Comparison of ENCODE assay signal across 26 mouse cellular contexts in the genomic region with DNA sequence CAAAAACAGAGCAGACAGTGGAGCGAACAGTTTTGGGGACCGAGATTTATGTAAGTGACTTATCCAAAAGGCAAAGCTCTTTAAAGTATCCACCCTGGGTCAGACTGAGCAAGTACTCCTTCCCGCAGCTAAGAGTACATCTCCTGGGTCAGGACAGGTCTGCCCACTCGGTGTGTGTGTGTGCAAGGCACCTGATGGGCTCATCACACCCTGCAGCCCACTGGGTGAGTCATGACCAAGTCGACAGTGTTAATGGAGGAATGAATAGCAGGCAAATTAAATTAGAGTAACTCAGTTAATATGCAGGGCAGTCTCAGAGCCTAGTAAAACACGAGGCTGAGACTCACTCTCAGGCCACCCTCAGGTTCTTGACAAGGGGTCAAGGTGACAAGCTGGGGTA. TPM values are rescaled to one million over a fixed set of nuclear protein-coding genes. Genes with fewer than 3 reads are reported as not detected.
DNase-seq lines count a peak whose midpoint lies in the region; ATAC-seq and TF ChIP-seq lines count a peak whose summit lies in the region.
"Had no signal": no experiment of that assay in that cellular context is flagged by ENCODE, and none has a peak within 500 bp of the region (broad histone marks: within the 10 kb centered on the region; RNA-seq: fewer than 3 reads in every experiment).

No protein-coding gene starts in this region.

- no peaks in the 10 kb centered on the region for H3K27me3 ChIP-seq in midbrain, embryonic 10.5 days (ENCODE audit: low read depth, poor library complexity, severe bottlenecking)
- no peaks in the 10 kb centered on the region for H3K27me3 ChIP-seq in midbrain, embryonic 11.5 days (ENCODE audit: control insufficient read depth, insufficient read depth, low read length)
- H3K27me3 ChIP-seq in midbrain, embryonic 13.5 days = no peaks in the 10 kb centered on the region
- no peaks in the 10 kb centered on the region for H3K27me3 ChIP-seq in midbrain, embryonic 15.5 days (replicated peaks)
- H3K27me3 ChIP-seq in forebrain, postnatal 0 days (ENCODE audit: insufficient read depth, low read length) = no peaks in the 10 kb centered on the region
- H3K27me3 ChIP-seq: CH12.LX, Patski had no signal

- TF ChIP-seq CTCF in layer of hippocampus, adult 2 months (conservative IDR thresholded peaks at IDR 0.05) = no peak
- TF ChIP-seq CTCF in forebrain, postnatal 0 days (IDR thresholded peaks at IDR 0.05; ENCODE audit: low read depth) = no peak

- no peak for DNase-seq in layer of hippocampus, adult 2 months (ENCODE audit: low spot score in 2 of 2)
- DNase-seq in layer of hippocampus, adult 8-10 months (ENCODE audit: low spot score in 2 of 2) = no peak
- DNase-seq in midbrain, embryonic 10.5 days (ENCODE audit: low spot score) = no peak
- DNase-seq in midbrain, embryonic 11.5 days (ENCODE audit: low spot score, missing footprints) = no peak
- peak; percentile 55 for DNase-seq in MN1 (ENCODE audit: low spot score)
- no peak for DNase-seq in forebrain, postnatal 0 days
- DNase-seq: adrenal gland, adult 2 months; adrenal gland, adult 8-10 months; adrenal gland, postnatal 10 days; adrenal gland, postnatal 14 days; adrenal gland, postnatal 25 days; adrenal gland, postnatal 36 days; B cell, adult 2 months; cerebellum, adult 11 months; cerebellum, adult 11-12 months; cerebellum, adult 18-20 months had no signal

- no peak for ATAC-seq in midbrain, embryonic 11.5 days (ENCODE audit: low FRiP score)
- 0 out of 2 replicates have a peak, but pooled peaks have one; percentile 51 for ATAC-seq in midbrain, embryonic 13.5 days
- no peak for ATAC-seq in midbrain, embryonic 15.5 days (replicated peaks)
- no peak for ATAC-seq in forebrain, postnatal 0 days
- ATAC-seq: activated CD4-positive, CD25-positive, alpha-beta regulatory T cell, adult 4 months; CD4-positive, CD25-positive, alpha-beta regulatory T cell, adult 4 months; Patski had no signal

- H3K27ac ChIP-seq in layer of hippocampus, adult 2 months = peak overlapping the region; percentile 83; the same call in 1 of the 2 replicates
- 0 out of 2 replicates have a peak overlapping the region, but pooled peaks have one; percentile 6 for H3K27ac ChIP-seq in midbrain, embryonic 10.5 days (replicated peaks)
- H3K27ac ChIP-seq in midbrain, embryonic 11.5 days (ENCODE audit: low read depth, low read length) = no peak overlapping the region
- no peak overlapping the region for H3K27ac ChIP-seq in midbrain, embryonic 13.5 days
- H3K27ac ChIP-seq in midbrain, embryonic 15.5 days = no peak overlapping the region
- H3K27ac ChIP-seq in forebrain, postnatal 0 days (ENCODE audit: low read depth, low read length) = no peak overlapping the region

- H3K4me2 ChIP-seq in midbrain, embryonic 11.5 days = no peak overlapping the region
- H3K4me2 ChIP-seq in midbrain, embryonic 13.5 days (replicated peaks) = no peak overlapping the region
- no peak overlapping the region for H3K4me2 ChIP-seq in midbrain, embryonic 15.5 days
- no peak overlapping the region for H3K4me2 ChIP-seq in forebrain, postnatal 0 days (ENCODE audit: low read depth)

- H3K4me3 ChIP-seq in layer of hippocampus, adult 2 months = no peak overlapping the region
- no peak overlapping the region for H3K4me3 ChIP-seq in midbrain, embryonic 10.5 days
- no peak overlapping the region for H3K4me3 ChIP-seq in midbrain, embryonic 11.5 days (ENCODE audit: low read depth, low read length)
- H3K4me3 ChIP-seq in midbrain, embryonic 13.5 days (replicated peaks) = no peak overlapping the region
- H3K4me3 ChIP-seq in midbrain, embryonic 15.5 days = no peak overlapping the region
- no peak overlapping the region for H3K4me3 ChIP-seq in forebrain, postnatal 0 days (ENCODE audit: low read depth, low read length)

- H3K36me3 ChIP-seq in midbrain, embryonic 10.5 days = peaks cover 3% of the 10 kb centered on the region; the same call in 1 of the 2 replicates
- no peaks in the 10 kb centered on the region for H3K36me3 ChIP-seq in midbrain, embryonic 11.5 days (ENCODE audit: control insufficient read depth, insufficient read depth, low read length)
- no peaks in the 10 kb centered on the region; the same call in 1 of the 2 replicates for H3K36me3 ChIP-seq in midbrain, embryonic 13.5 days
- H3K36me3 ChIP-seq in midbrain, embryonic 15.5 days (replicated peaks) = peaks cover 1% of the 10 kb centered on the region; the same call in 1 of the 2 replicates
- no peaks in the 10 kb centered on the region; the same call in 1 of the 2 replicates for H3K36me3 ChIP-seq in forebrain, postnatal 0 days (ENCODE audit: insufficient read depth)
- H3K36me3 ChIP-seq: G1E had no signal

- no peaks in the 10 kb centered on the region for H3K9me3 ChIP-seq in midbrain, embryonic 10.5 days (replicated peaks)
- no peaks in the 10 kb centered on the region for H3K9me3 ChIP-seq in midbrain, embryonic 11.5 days (ENCODE audit: control insufficient read depth, low read length)
- H3K9me3 ChIP-seq in midbrain, embryonic 13.5 days = no peaks in the 10 kb centered on the region
- no peaks in the 10 kb centered on the region for H3K9me3 ChIP-seq in midbrain, embryonic 15.5 days
- no peaks in the 10 kb centered on the region for H3K9me3 ChIP-seq in forebrain, postnatal 0 days (ENCODE audit: low read length)

- H3K4me1 ChIP-seq in midbrain, embryonic 10.5 days = no peaks in the 10 kb centered on the region
- no peaks in the 10 kb centered on the region; the same call in 1 of the 2 replicates for H3K4me1 ChIP-seq in midbrain, embryonic 11.5 days (ENCODE audit: control insufficient read depth, insufficient read depth, low read length)
- H3K4me1 ChIP-seq in midbrain, embryonic 13.5 days (replicated peaks) = peaks cover 8% of the 10 kb centered on the region; the same call in 1 of the 2 replicates
- H3K4me1 ChIP-seq in midbrain, embryonic 15.5 days = peaks cover 7% of the 10 kb centered on the region; the same call in 1 of the 2 replicates
- no peaks in the 10 kb centered on the region for H3K4me1 ChIP-seq in forebrain, postnatal 0 days (ENCODE audit: insufficient read depth)

- no peak overlapping the region for H3K9ac ChIP-seq in midbrain, embryonic 11.5 days (ENCODE audit: low read length)
- H3K9ac ChIP-seq in midbrain, embryonic 13.5 days (replicated peaks) = no peak overlapping the region
- H3K9ac ChIP-seq in midbrain, embryonic 15.5 days = no peak overlapping the region
- no peak overlapping the region for H3K9ac ChIP-seq in forebrain, postnatal 0 days

- WGBS in midbrain, embryonic 10.5 days = 83% methylated on average over 6 of the region's 6 CpGs
- WGBS in midbrain, embryonic 11.5 days = 79% methylated on average over 6 of the region's 6 CpGs
- 87% methylated on average over 6 of the region's 6 CpGs for WGBS in midbrain, embryonic 13.5 days
- WGBS in midbrain, embryonic 15.5 days = 90% methylated on average over 6 of the region's 6 CpGs
- WGBS in forebrain, postnatal 0 days = 77% methylated on average over 6 of the region's 6 CpGs

RNA-seq across cellular contexts. Expression of a gene that starts 14.6 kb away (rescaled TPM):
- total RNA-seq in layer of hippocampus, adult 2 months (2021) = under 1 TPM in 1 of 2 experiments, not detected in 1; 0.37 TPM
- under 1 TPM in 1 of 4 experiments, not detected in 3; 0.33 TPM for total RNA-seq in layer of hippocampus, adult 8-10 months (2022)
- 0.12 TPM in 1 of 2 replicates, not detected in the other for polyA plus RNA-seq in midbrain, embryonic 10.5 days (2016; fragmentation: Nextera tagmentation; extraction: Ambion mirVana)
- not detected in 2 replicates for polyA plus RNA-seq in midbrain, embryonic 11.5 days (2014; fragmentation: Nextera tagmentation; extraction: Ambion mirVana)
- polyA plus RNA-seq in midbrain, embryonic 13.5 days (2015; fragmentation: Nextera tagmentation; extraction: Ambion mirVana) = not detected in 2 replicates
- polyA plus RNA-seq in midbrain, embryonic 15.5 days (2015; fragmentation: Nextera tagmentation; extraction: Ambion mirVana) = not detected in 2 replicates
- not detected in 2 replicates for total RNA-seq in forebrain, postnatal 0 days (2014; rRNA removed)
- polyA plus RNA-seq in forebrain, postnatal 0 days (2015; fragmentation: Nextera tagmentation; extraction: Ambion mirVana) = not detected in 2 replicates
- total RNA-seq: adrenal gland, adult 18-20 months; adrenal gland, postnatal 10 days; adrenal gland, postnatal 14 days; adrenal gland, postnatal 25 days; adrenal gland, postnatal 36 days; G1E; MEL had no signal
- polyA plus RNA-seq: activated CD4-positive, CD25-positive, alpha-beta regulatory T cell, adult 4 months; adrenal gland, adult 2 months; C2C12; CD4-positive, CD25-positive, alpha-beta regulatory T cell, adult 4 months; G1E; Patski had no signal

RNA-seq across cellular contexts. Expression of a gene that starts 49.3 kb away (rescaled TPM):
- total RNA-seq in layer of hippocampus, adult 2 months (2021) = under 1 TPM in 1 of 2 experiments, not detected in 1; 0.22 TPM
- under 1 TPM; 0.20 to 0.49 (median 0.23) TPM for total RNA-seq in layer of hippocampus, adult 8-10 months (2022)
- not detected in 2 replicates for polyA plus RNA-seq in midbrain, embryonic 10.5 days (2016; fragmentation: Nextera tagmentation; extraction: Ambion mirVana)
- not detected in 2 replicates for polyA plus RNA-seq in midbrain, embryonic 11.5 days (2014; fragmentation: Nextera tagmentation; extraction: Ambion mirVana)
- polyA plus RNA-seq in midbrain, embryonic 13.5 days (2015; fragmentation: Nextera tagmentation; extraction: Ambion mirVana) = 0.09 TPM in 1 of 2 replicates, not detected in the other
- 0.18 TPM in 1 of 2 replicates, not detected in the other for polyA plus RNA-seq in midbrain, embryonic 15.5 days (2015; fragmentation: Nextera tagmentation; extraction: Ambion mirVana)
- 0.08 TPM in 1 of 2 replicates, not detected in the other for total RNA-seq in forebrain, postnatal 0 days (2014; rRNA removed)
- 0.15 TPM in 1 of 2 replicates, not detected in the other for polyA plus RNA-seq in forebrain, postnatal 0 days (2015; fragmentation: Nextera tagmentation; extraction: Ambion mirVana)
- total RNA-seq: adrenal gland, adult 18-20 months; adrenal gland, adult 2 months; adrenal gland, adult 8-10 months; adrenal gland, postnatal 10 days; adrenal gland, postnatal 14 days; adrenal gland, postnatal 25 days; adrenal gland, postnatal 36 days; G1E; MEL had no signal
- polyA plus RNA-seq: activated CD4-positive, CD25-positive, alpha-beta regulatory T cell, adult 4 months; adrenal gland, adult 2 months; C2C12; CD4-positive, CD25-positive, alpha-beta regulatory T cell, adult 4 months; G1E; Patski had no signal

Comparison
In these comparisons a context has a peak if more than half of its experiments do, and no peak if none do; other contexts are left out.
1. H3K27ac ChIP-seq: peak in layer of hippocampus, adult 2 months (single experiment) and midbrain, embryonic 10.5 days (single experiment); none in midbrain, embryonic 11.5 days (single experiment), midbrain, embryonic 13.5 days (single experiment), midbrain, embryonic 15.5 days (single experiment) and forebrain, postnatal 0 days (single experiment).